In the genomic region with DNA sequence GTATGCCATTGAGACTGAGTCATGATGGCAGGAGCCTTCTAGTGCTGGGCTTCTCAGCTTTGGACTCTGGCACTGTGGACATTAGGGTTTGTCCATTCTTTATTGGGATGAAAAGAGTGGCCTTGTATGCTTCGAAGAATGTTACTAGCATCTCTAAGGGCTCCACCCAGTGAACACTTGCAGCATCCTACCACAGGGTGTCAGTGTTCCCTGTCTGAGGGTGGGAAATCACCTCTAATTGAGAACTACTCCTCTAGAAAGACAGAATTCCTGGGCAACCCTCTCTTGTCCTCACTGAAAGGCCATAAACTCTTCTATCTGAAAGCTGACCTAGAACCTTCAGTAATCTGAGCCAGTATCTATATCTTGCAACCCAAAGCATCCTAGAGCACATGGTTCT, we compare ENCODE assay signal across 9 mouse cellular contexts. TPM values are rescaled to one million over a fixed set of nuclear protein-coding genes. Genes with fewer than 3 reads are reported as not detected.
DNase-seq lines count a peak whose midpoint lies in the region; ATAC-seq and TF ChIP-seq lines count a peak whose summit lies in the region.
"Had no signal": no experiment of that assay in that cellular context is flagged by ENCODE, and none has a peak within 500 bp of the region (broad histone marks: within the 10 kb centered on the region; RNA-seq: fewer than 3 reads in every experiment).

No protein-coding gene starts in this region.

- ATAC-seq in hindbrain, embryonic 14.5 days (ENCODE audit: low FRiP score), result no peak
- ATAC-seq in hindbrain, embryonic 13.5 days (ENCODE audit: low FRiP score), result no peak
- ATAC-seq in limb, embryonic 14.5 days (ENCODE audit: low FRiP score, low read depth), result 0 out of 2 replicates have a peak, but pooled peaks have one; percentile 38

- H3K27ac ChIP-seq in hindbrain, embryonic 14.5 days, result no peak overlapping the region
- no peak overlapping the region for H3K27ac ChIP-seq in hindbrain, embryonic 13.5 days
- H3K27ac ChIP-seq in limb, embryonic 14.5 days (replicated peaks; ENCODE audit: low read depth, low read length), result no peak overlapping the region
- H3K27ac ChIP-seq in thymus, adult 2 months (ENCODE audit: control insufficient read depth, insufficient read depth, low read length), result no peak overlapping the region
- H3K27ac ChIP-seq: stomach, embryonic 15.5 days had no signal

- peaks cover 6% of the 10 kb centered on the region; the same call in 1 of the 2 replicates for H3K4me1 ChIP-seq in hindbrain, embryonic 14.5 days (replicated peaks; ENCODE audit: control insufficient read depth, insufficient read depth, low read length)
- peaks cover 14% of the 10 kb centered on the region for H3K4me1 ChIP-seq in hindbrain, embryonic 13.5 days (replicated peaks)
- H3K4me1 ChIP-seq in limb, embryonic 14.5 days (ENCODE audit: control insufficient read depth, insufficient read depth, low read length), result 0 out of 2 replicates have a peak, but pooled peaks cover 6% of the 10 kb centered on the region
- H3K4me1 ChIP-seq in thymus, adult 2 months (replicated peaks; ENCODE audit: control insufficient read depth, insufficient read depth, low read length), result peaks cover 6% of the 10 kb centered on the region

- TF ChIP-seq CTCF in thymus, adult 2 months (IDR thresholded peaks at IDR 0.05; ENCODE audit: borderline replicate concordance, control insufficient read depth, extremely low read depth, insufficient read depth, low read length, poor library complexity), result no peak

- WGBS in hindbrain, embryonic 14.5 days, result 48% methylated on average over 1 of the region's 1 CpGs
- WGBS in hindbrain, embryonic 13.5 days, result 58% methylated on average over 1 of the region's 1 CpGs
- WGBS in limb, embryonic 14.5 days, result 72% methylated on average over 1 of the region's 1 CpGs
- WGBS in thymus, adult 2 months, result 33% methylated on average over 1 of the region's 1 CpGs

- DNase-seq in hindbrain, embryonic 14.5 days (ENCODE audit: low spot score), result peak; percentile 55
- peak; percentile 41 for DNase-seq in 416B (ENCODE audit: low read depth)
- peak; percentile 74 for DNase-seq in CD4-positive, CD25-positive, alpha-beta regulatory T cell, adult 2 months (ENCODE audit: low read depth, low spot score)
- DNase-seq in embryo, embryonic 11 days, result peak; percentile 55
- DNase-seq in limb, embryonic 14.5 days (ENCODE audit: low spot score), result peak; percentile 47
- DNase-seq in thymus, adult 2 months, result peak; percentile 58

- no peak overlapping the region for H3K4me3 ChIP-seq in hindbrain, embryonic 14.5 days (replicated peaks; ENCODE audit: low read length)
- no peak overlapping the region for H3K4me3 ChIP-seq in hindbrain, embryonic 13.5 days
- no peak overlapping the region for H3K4me3 ChIP-seq in limb, embryonic 14.5 days (replicated peaks; ENCODE audit: low read length)
- no peak overlapping the region for H3K4me3 ChIP-seq in thymus, adult 2 months (ENCODE audit: control insufficient read depth, insufficient read depth, low read length)
- H3K4me3 ChIP-seq: erythroblast, embryonic 14.5 days; stomach, embryonic 15.5 days had no signal

- no peak for TF ChIP-seq POLR2A in limb, embryonic 14.5 days (IDR thresholded peaks at IDR 0.05; ENCODE audit: borderline replicate concordance, extremely low read depth, insufficient read depth, insufficient read length)
- no peak for TF ChIP-seq POLR2A in thymus, adult 2 months (IDR thresholded peaks at IDR 0.05; ENCODE audit: control insufficient read depth, extremely low read depth, insufficient read depth, low read length, poor library complexity)

- H3K27me3 ChIP-seq in hindbrain, embryonic 14.5 days (ENCODE audit: control insufficient read depth, insufficient read depth, low read length), result peaks cover 9% of the 10 kb centered on the region; the same call in 1 of the 2 replicates
- peaks cover 38% of the 10 kb centered on the region for H3K27me3 ChIP-seq in hindbrain, embryonic 13.5 days
- H3K27me3 ChIP-seq in limb, embryonic 14.5 days (ENCODE audit: control insufficient read depth, insufficient read depth, low read length), result 0 out of 2 replicates have a peak, but pooled peaks cover 3% of the 10 kb centered on the region
- H3K27me3 ChIP-seq in thymus, adult 2 months (ENCODE audit: control insufficient read depth, insufficient read depth, low read length), result no peaks in the 10 kb centered on the region
- H3K27me3 ChIP-seq: stomach, embryonic 15.5 days had no signal

- no peaks in the 10 kb centered on the region for H3K36me3 ChIP-seq in hindbrain, embryonic 14.5 days (replicated peaks; ENCODE audit: control insufficient read depth, insufficient read depth)
- no peaks in the 10 kb centered on the region for H3K36me3 ChIP-seq in hindbrain, embryonic 13.5 days
- H3K36me3 ChIP-seq in limb, embryonic 14.5 days (ENCODE audit: control insufficient read depth, insufficient read depth, low read length), result no peaks in the 10 kb centered on the region
- no peaks in the 10 kb centered on the region for H3K36me3 ChIP-seq in thymus, adult 2 months (ENCODE audit: control insufficient read depth, insufficient read depth, low read length)
- H3K36me3 ChIP-seq: stomach, embryonic 15.5 days had no signal

- H3K9ac ChIP-seq in hindbrain, embryonic 14.5 days, result no peak overlapping the region
- H3K9ac ChIP-seq in hindbrain, embryonic 13.5 days, result no peak overlapping the region
- H3K9ac ChIP-seq in limb, embryonic 14.5 days (ENCODE audit: low read depth, low read length, severe bottlenecking), result no peak overlapping the region
- H3K9ac ChIP-seq: stomach, embryonic 15.5 days had no signal

- no peak overlapping the region for H3K4me2 ChIP-seq in hindbrain, embryonic 14.5 days (replicated peaks)
- H3K4me2 ChIP-seq in hindbrain, embryonic 13.5 days, result no peak overlapping the region
- H3K4me2 ChIP-seq in limb, embryonic 14.5 days (replicated peaks; ENCODE audit: low read depth, low read length, severe bottlenecking), result no peak overlapping the region
- H3K4me2 ChIP-seq: stomach, embryonic 15.5 days had no signal

- no peaks in the 10 kb centered on the region for H3K9me3 ChIP-seq in hindbrain, embryonic 14.5 days (ENCODE audit: control insufficient read depth, low read length)
- no peaks in the 10 kb centered on the region for H3K9me3 ChIP-seq in hindbrain, embryonic 13.5 days
- no peaks in the 10 kb centered on the region for H3K9me3 ChIP-seq in limb, embryonic 14.5 days (ENCODE audit: control insufficient read depth, low read length)
- H3K9me3 ChIP-seq: stomach, embryonic 15.5 days had no signal

RNA-seq across cellular contexts. Expression of a gene that starts 41.6 kb away (rescaled TPM):
- 17.5 and 18.6 TPM in 2 replicates for polyA plus RNA-seq in hindbrain, embryonic 14.5 days (2014; fragmentation: Nextera tagmentation; extraction: Ambion mirVana)
- 9.1 and 10.4 TPM in 2 replicates for polyA plus RNA-seq in hindbrain, embryonic 13.5 days (2015; fragmentation: Nextera tagmentation; extraction: Ambion mirVana)
- polyA plus RNA-seq in limb, embryonic 14.5 days (2012; rRNA removed), result 11.9 and 13.2 TPM in 2 replicates
- 15.3 and 19.1 TPM in 2 replicates for polyA plus RNA-seq in limb, embryonic 14.5 days (2014; fragmentation: Nextera tagmentation; extraction: Ambion mirVana)
- 14.9 and 19.3 TPM in 2 replicates for polyA plus RNA-seq in thymus, adult 2 months (2012; rRNA removed)
